Mouse (Mus musculus): ENCODE measurements around the gene Gm21761. TPM values are rescaled to one million over a fixed set of nuclear protein-coding genes. Genes with fewer than 3 reads are reported as not detected.
"Not testable (repeated sequence)": the region's sequence is repeated elsewhere in the genome, so short reads cannot be mapped to it uniquely, and the experiment has no call there.

Gene Gm21761
- total and polyA plus RNA-seq, 2 experiments from 2014 or later, result not detected

DNA sequence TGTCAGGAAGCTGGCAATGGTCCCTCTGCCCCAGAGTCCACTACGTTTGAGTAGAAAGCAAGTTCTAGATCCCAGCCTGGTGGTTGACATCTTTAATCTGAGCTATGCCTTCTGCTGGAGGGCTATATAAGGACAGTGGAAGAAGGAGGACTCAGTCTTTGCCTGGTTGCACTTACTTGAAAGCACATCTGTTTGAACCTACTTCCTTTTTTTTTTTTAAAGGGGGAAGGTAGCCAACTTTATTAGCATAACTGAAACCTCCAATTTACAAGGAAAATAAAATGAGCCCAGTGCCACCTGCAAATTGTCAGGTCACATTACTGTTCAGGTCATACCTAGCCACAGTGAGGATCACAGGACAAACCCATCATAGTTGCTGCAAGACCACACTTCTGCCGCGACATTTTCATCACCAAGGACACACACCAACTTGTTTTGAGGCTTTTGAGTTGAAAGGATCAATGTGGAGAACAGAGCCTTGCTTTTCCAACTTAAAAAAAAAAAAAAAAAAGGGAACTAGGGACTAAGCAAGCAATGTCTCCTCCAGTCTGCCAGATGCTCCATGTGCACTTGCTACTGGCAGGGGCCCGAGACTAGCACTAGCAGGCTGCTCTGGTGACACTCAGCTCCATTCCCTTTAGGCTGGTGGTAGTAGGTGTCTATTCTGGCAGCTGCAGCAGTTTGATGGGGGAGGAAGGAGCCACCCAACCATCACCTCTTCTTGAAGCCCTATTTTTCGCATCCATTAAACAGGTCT, 11.9 kb downstream of the Gm21761 start:
- not testable (repeated sequence) for H3K27ac ChIP-seq (ENCODE audit: low read depth, low read length); H3K9ac ChIP-seq; H3K36me3 ChIP-seq (ENCODE audit: insufficient read depth); H3K4me2 ChIP-seq (ENCODE audit: low read depth); ATAC-seq; H3K4me1 ChIP-seq (ENCODE audit: insufficient read depth); H3K27me3 ChIP-seq (ENCODE audit: insufficient read depth, low read length); DNase-seq; H3K4me3 ChIP-seq (ENCODE audit: low read depth, low read length); H3K9me3 ChIP-seq (ENCODE audit: low read length)
- WGBS, result 84% methylated on average over 4 of the region's 5 CpGs

DNA sequence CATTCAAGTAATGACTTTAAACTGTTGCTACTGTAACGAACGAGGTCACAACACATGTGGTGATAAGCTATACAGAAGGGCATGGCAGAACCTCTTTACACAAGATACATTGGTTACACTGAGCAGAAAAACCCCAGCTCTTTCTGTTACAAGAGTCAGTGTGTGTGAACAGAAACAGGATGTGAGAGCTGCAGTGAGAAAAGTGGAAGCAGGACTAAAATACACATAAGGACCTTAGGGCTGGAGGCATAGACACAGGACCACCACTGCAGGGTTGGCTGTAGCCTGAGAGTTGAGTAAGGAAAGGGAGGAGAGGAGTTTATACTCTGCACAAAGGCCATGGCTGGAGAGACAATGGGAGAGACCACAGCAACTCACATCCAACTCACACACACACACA, 12.6 kb downstream of the Gm21761 start:
- not testable (repeated sequence) for H3K9ac ChIP-seq; ATAC-seq; DNase-seq; H3K9me3 ChIP-seq (ENCODE audit: low read length); H3K4me2 ChIP-seq (ENCODE audit: low read depth); H3K27ac ChIP-seq (ENCODE audit: low read depth, low read length); H3K4me1 ChIP-seq (ENCODE audit: insufficient read depth); H3K4me3 ChIP-seq (ENCODE audit: low read depth, low read length); H3K36me3 ChIP-seq (ENCODE audit: insufficient read depth); H3K27me3 ChIP-seq (ENCODE audit: insufficient read depth, low read length)
- 68% methylated on average over 2 of the region's 2 CpGs for WGBS

DNA sequence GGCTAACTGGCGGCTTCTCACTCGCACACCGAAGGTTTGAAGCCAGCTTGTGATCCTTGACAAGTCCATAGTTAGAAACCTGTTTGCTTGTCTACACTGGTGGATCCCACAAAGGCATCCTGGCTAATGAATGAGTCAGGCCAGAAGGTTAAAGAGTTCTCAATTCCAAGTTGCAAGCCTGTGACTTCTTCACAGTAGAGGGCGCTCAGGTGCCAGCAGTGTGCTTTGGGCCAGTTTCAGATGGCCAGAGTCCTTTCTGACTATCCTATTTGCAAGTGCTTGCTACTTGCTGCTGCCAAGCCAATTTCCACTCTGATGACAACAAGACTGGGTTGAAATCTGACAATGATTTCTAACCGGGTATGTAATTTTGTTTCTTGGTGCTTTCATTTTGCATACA, 30.5 kb downstream of the Gm21761 start:
- H3K4me2 ChIP-seq (ENCODE audit: low read depth); H3K27ac ChIP-seq (ENCODE audit: low read depth, low read length); H3K4me1 ChIP-seq (ENCODE audit: insufficient read depth); H3K36me3 ChIP-seq (ENCODE audit: insufficient read depth); H3K4me3 ChIP-seq (ENCODE audit: low read depth, low read length); H3K27me3 ChIP-seq (ENCODE audit: insufficient read depth, low read length); ATAC-seq; DNase-seq; H3K9ac ChIP-seq; H3K9me3 ChIP-seq (ENCODE audit: low read length): not testable (repeated sequence)
- 65% methylated on average over 4 of the region's 5 CpGs for WGBS

DNA sequence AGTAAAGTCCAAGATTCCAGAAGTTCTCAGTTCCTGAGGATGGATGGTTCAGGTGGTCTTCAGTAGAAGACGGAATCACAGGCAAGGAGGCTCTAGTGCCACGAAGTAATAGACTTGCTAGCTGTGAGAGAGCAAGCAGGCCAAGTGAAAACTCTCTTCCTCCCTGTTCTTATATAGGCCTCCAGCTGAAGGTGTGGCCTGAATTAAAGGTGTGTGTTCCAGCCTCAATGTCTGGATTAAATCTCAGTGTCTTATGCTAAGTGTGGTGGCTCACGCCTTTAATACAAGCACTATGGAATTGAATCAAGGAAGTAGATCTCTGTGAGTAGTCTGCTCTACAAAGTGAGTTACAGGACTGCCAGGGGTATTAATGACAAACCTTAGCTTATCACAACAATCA, 34.4 kb downstream of the Gm21761 start, which contains the start of gene Tcstv1:
Gene Tcstv1, minus strand, starts transcription at position 101 of the 400 bp plus-strand sequence.
- not testable (repeated sequence) for H3K27me3 ChIP-seq (ENCODE audit: insufficient read depth, low read length); DNase-seq; H3K9me3 ChIP-seq (ENCODE audit: low read length); H3K36me3 ChIP-seq (ENCODE audit: insufficient read depth); H3K4me3 ChIP-seq (ENCODE audit: low read depth, low read length); H3K9ac ChIP-seq; H3K4me1 ChIP-seq (ENCODE audit: insufficient read depth); ATAC-seq; H3K4me2 ChIP-seq (ENCODE audit: low read depth); H3K27ac ChIP-seq (ENCODE audit: low read depth, low read length)
- 87% methylated on average over 3 of the region's 3 CpGs for WGBS

DNA sequence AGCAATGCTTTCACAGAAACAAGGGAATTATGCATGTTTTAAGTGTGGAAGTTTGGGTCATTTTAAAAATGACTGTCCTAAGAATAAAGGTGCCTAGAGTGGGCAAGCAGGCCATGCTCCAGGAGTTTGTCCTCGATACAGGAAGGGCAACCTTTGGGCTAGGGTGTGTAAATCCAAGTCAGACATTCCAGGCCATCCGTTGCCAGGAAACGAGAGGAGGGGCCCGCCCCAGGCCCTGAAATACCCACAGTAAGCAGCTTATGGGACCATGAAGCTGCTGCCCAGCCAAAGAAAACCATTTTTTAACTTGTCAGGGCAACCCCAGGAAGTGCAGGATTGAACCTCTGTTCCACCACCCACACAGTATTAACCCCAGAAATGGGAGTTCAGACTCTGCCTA, 42.2 kb downstream of the Gm21761 start:
- not testable (repeated sequence) for H3K4me3 ChIP-seq (ENCODE audit: low read depth, low read length); H3K27me3 ChIP-seq (ENCODE audit: insufficient read depth, low read length); H3K9me3 ChIP-seq (ENCODE audit: low read length); H3K9ac ChIP-seq; H3K4me1 ChIP-seq (ENCODE audit: insufficient read depth); H3K36me3 ChIP-seq (ENCODE audit: insufficient read depth); H3K4me2 ChIP-seq (ENCODE audit: low read depth); H3K27ac ChIP-seq (ENCODE audit: low read depth, low read length); DNase-seq; ATAC-seq
- WGBS, result 52% methylated on average over 4 of the region's 4 CpGs

DNA sequence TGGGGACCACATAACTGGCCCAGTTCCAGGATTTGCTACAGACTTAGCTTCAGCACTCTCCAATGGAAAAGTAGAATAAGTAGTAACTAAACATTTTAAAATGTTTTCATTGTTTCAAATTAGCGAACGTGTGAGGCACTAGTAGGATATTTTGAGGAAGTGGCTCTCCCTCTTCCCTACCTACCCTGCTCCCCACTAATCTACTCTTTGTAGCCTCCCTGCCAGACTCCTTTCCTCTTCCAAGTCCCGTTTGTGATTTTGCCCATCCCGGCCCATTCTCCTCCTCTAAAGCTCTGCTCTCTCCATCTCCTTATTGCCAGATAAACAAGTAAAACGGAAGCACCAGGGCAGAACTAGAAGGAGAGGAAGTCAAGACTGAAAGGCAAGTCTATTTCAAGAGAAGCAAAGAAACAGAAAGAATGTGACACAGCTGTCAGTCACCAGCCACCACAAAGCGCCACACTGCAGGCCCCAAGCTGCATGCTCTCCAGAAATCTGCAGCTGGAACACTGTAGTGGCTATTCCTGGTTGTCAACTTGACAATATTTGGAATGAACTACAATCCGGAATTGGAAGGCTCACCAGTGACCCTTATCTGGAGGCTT, 64.6 kb downstream of the Gm21761 start:
- not testable (repeated sequence) for H3K27me3 ChIP-seq (ENCODE audit: insufficient read depth, low read length); H3K36me3 ChIP-seq (ENCODE audit: insufficient read depth); H3K9me3 ChIP-seq (ENCODE audit: low read length); H3K4me1 ChIP-seq (ENCODE audit: insufficient read depth); ATAC-seq; H3K4me3 ChIP-seq (ENCODE audit: low read depth, low read length); DNase-seq; H3K4me2 ChIP-seq (ENCODE audit: low read depth); H3K9ac ChIP-seq; H3K27ac ChIP-seq (ENCODE audit: low read depth, low read length)
- 86% methylated on average over 6 of the region's 7 CpGs for WGBS

DNA sequence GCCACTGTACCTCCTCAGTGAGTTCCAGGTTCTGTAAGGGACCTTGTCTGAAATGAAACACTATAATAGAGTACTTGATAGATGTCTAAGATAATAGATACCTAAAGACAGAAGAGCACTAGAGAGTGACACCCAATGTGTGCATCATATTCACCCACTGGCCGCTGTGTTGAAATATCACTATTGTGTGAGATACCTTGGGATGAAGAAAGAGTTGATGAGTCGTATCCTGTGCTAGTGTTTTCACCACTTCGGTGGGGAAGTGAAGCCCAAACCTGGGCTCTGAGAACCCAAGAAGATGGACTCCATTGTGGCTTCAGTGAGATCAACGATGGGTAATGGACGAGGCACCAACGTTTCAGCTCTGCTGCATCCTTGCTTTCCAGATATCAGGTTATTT, 66.7 kb downstream of the Gm21761 start:
- H3K4me3 ChIP-seq (ENCODE audit: low read depth, low read length); H3K27me3 ChIP-seq (ENCODE audit: insufficient read depth, low read length); ATAC-seq; H3K9me3 ChIP-seq (ENCODE audit: low read length); H3K9ac ChIP-seq; H3K36me3 ChIP-seq (ENCODE audit: insufficient read depth); H3K4me2 ChIP-seq (ENCODE audit: low read depth); H3K4me1 ChIP-seq (ENCODE audit: insufficient read depth); DNase-seq; H3K27ac ChIP-seq (ENCODE audit: low read depth, low read length): not testable (repeated sequence)
- WGBS, result no CpG with 5 or more reads among the region's 6 CpGs

Other genes with a start within 250 kb of the Gm21761 start
- 392 and 404 TPM in 2 replicates for gene Hmgcs1, start 238.9 kb downstream of the Gm21761 start, total RNA-seq (2014; rRNA removed)
- gene Hmgcs1, start 238.9 kb downstream of the Gm21761 start, polyA plus RNA-seq (2015; fragmentation: Nextera tagmentation; extraction: Ambion mirVana), result 334 and 452 TPM in 2 replicates
- 11.2 and 11.3 TPM in 2 replicates for gene Nim1k, start 173.4 kb downstream of the Gm21761 start, total RNA-seq (2014; rRNA removed)
- gene Nim1k, start 173.4 kb downstream of the Gm21761 start, polyA plus RNA-seq (2015; fragmentation: Nextera tagmentation; extraction: Ambion mirVana), result 7.5 and 8.7 TPM in 2 replicates
- gene Zfp131, start 138.4 kb downstream of the Gm21761 start, total RNA-seq (2014; rRNA removed), result 46.6 and 56.7 TPM in 2 replicates
- 23.1 and 27.7 TPM in 2 replicates for gene Zfp131, start 138.4 kb downstream of the Gm21761 start, polyA plus RNA-seq (2015; fragmentation: Nextera tagmentation; extraction: Ambion mirVana)
- gene AF067063, start 99.1 kb downstream of the Gm21761 start, total RNA-seq (2014; rRNA removed), result not detected in 2 replicates
- not detected in 2 replicates for gene AF067063, start 99.1 kb downstream of the Gm21761 start, polyA plus RNA-seq (2015; fragmentation: Nextera tagmentation; extraction: Ambion mirVana)
- gene D13Ertd608e, start 93.3 kb downstream of the Gm21761 start, total RNA-seq (2014; rRNA removed), result not detected in 2 replicates
- gene D13Ertd608e, start 93.3 kb downstream of the Gm21761 start, polyA plus RNA-seq (2015; fragmentation: Nextera tagmentation; extraction: Ambion mirVana), result not detected in 2 replicates
- not detected in 2 replicates for gene Tcstv1, start 34.5 kb downstream of the Gm21761 start, total RNA-seq (2014; rRNA removed)
- gene Tcstv1, start 34.5 kb downstream of the Gm21761 start, polyA plus RNA-seq (2015; fragmentation: Nextera tagmentation; extraction: Ambion mirVana), result not detected in 2 replicates
- not detected in 2 replicates for gene B020031M17Rik, start 21.5 kb upstream of the Gm21761 start, total RNA-seq (2014; rRNA removed)
- not detected in 2 replicates for gene B020031M17Rik, start 21.5 kb upstream of the Gm21761 start, polyA plus RNA-seq (2015; fragmentation: Nextera tagmentation; extraction: Ambion mirVana)
- not detected in 2 replicates for gene Gm36079, start 97.7 kb upstream of the Gm21761 start, total RNA-seq (2014; rRNA removed)
- gene Gm36079, start 97.7 kb upstream of the Gm21761 start, polyA plus RNA-seq (2015; fragmentation: Nextera tagmentation; extraction: Ambion mirVana), result not detected in 2 replicates
- gene Gm21188, start 122.9 kb upstream of the Gm21761 start, total RNA-seq (2014; rRNA removed), result 0.15 TPM in 1 of 2 replicates, not detected in the other
- gene Gm21188, start 122.9 kb upstream of the Gm21761 start, polyA plus RNA-seq (2015; fragmentation: Nextera tagmentation; extraction: Ambion mirVana), result not detected in 2 replicates
- not detected in 2 replicates for gene Gm20767, start 211.0 kb upstream of the Gm21761 start, total RNA-seq (2014; rRNA removed)
- not detected in 2 replicates for gene Gm20767, start 211.0 kb upstream of the Gm21761 start, polyA plus RNA-seq (2015; fragmentation: Nextera tagmentation; extraction: Ambion mirVana)
- not detected in 2 replicates for gene Gm21818, start 243.2 kb upstream of the Gm21761 start, total RNA-seq (2014; rRNA removed)
- not detected in 2 replicates for gene Gm21818, start 243.2 kb upstream of the Gm21761 start, polyA plus RNA-seq (2015; fragmentation: Nextera tagmentation; extraction: Ambion mirVana)